Mouse (Mus musculus): ENCODE data around the gene Vmn2r20. TPM values are rescaled to one million over a fixed set of nuclear protein-coding genes. Genes with fewer than 3 reads are reported as not detected.
"Not testable (repeated sequence)": the region's sequence is repeated elsewhere in the genome, so short reads cannot be mapped to it uniquely, and the experiment has no call there.

Gene Vmn2r20
- polyA plus RNA-seq (2014; fragmentation: Nextera tagmentation; extraction: Ambion mirVana): not detected in 2 replicates

DNA sequence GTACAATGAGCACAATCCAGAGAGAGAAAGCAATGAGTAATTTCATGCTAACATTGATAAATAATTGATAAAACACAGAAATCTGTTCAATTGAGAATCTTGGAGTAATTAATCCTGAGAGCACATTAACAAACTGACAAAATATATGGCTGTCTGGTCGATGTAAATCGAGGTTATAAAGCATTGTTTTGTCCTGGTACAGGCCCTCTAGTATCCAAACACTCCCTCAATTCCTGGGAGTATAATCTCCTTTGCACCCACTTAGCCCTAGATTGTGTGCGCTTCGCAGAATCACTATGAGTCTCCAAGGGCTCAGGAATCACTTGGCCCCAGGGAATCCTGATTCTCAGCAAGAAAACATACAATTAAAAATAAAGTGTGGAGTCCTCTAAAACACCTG is at the start of gene Vmn2r20:
Gene Vmn2r20 (minus strand): TSS at position 101 of the 400 bp plus-strand sequence.
- not testable (repeated sequence) for ATAC-seq (replicated peaks; ENCODE audit: low FRiP score); DNase-seq (ENCODE audit: low spot score); H3K4me3 ChIP-seq (ENCODE audit: low read depth, low read length); H3K27ac ChIP-seq (ENCODE audit: low read depth, low read length); H3K36me3 ChIP-seq (ENCODE audit: control insufficient read depth, insufficient read depth, low read length); H3K4me1 ChIP-seq (replicated peaks; ENCODE audit: control insufficient read depth, insufficient read depth, low read length); H3K9ac ChIP-seq (ENCODE audit: low read depth, low read length); H3K27me3 ChIP-seq (replicated peaks; ENCODE audit: control insufficient read depth, insufficient read depth, low read length); H3K9me3 ChIP-seq (ENCODE audit: control insufficient read depth, low read length); H3K4me2 ChIP-seq
- no CpG with 5 or more reads among the region's 4 CpGs for WGBS

- not testable (repeated sequence) for H3K27me3 ChIP-seq (replicated peaks; ENCODE audit: control insufficient read depth, insufficient read depth, low read length); H3K4me1 ChIP-seq (replicated peaks; ENCODE audit: control insufficient read depth, insufficient read depth, low read length); H3K9me3 ChIP-seq (ENCODE audit: control insufficient read depth, low read length); H3K4me3 ChIP-seq (ENCODE audit: low read depth, low read length); DNase-seq (ENCODE audit: low spot score); H3K36me3 ChIP-seq (ENCODE audit: control insufficient read depth, insufficient read depth, low read length); H3K9ac ChIP-seq (ENCODE audit: low read depth, low read length); H3K27ac ChIP-seq (ENCODE audit: low read depth, low read length); H3K4me2 ChIP-seq
- no CpG with 5 or more reads among the region's 1 CpGs for WGBS
- 0 out of 2 replicates have a peak, but pooled peaks have one; percentile 51 for ATAC-seq (replicated peaks; ENCODE audit: low FRiP score)
Measured at GRCm38 (mm10) chr6:123424413-123424812, 6.5 kb upstream of the Vmn2r20 start.

DNA sequence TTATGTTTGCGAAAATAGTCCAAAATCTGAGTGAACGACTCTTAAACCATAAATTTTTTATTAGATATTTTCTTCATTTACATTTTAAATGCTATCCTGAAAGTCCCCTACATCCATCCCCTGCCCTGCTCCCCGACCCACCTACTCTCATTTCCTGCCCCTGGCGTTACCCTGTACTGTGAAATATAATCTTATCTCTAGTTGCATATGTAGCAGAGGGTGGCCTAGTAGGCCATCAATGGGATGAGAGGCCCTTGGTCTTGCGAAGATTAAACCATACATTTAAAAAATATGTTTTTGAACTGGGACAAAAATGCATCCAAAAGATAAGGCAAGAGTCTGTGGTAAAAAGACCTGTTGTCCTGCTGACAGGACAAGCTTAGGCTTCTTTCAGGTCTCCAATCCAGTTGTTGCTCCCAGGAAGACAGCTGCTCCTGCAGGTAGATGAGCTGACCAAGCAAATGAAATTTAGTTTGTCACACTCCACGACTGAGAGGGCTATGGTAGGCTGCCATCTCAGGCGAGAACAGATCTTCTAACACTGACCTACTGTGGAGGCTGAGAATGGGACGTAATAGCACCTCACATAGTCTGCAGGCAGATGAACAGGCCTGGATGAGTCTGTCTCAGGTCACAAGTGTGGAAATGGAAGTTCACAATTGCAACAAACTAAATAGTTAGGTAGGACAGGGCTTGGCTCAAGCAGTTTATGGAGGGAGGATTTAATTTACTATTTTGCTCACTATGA is 10.8 kb downstream of the Vmn2r20 start:
- not testable (repeated sequence) for DNase-seq (ENCODE audit: low spot score); H3K27me3 ChIP-seq (replicated peaks; ENCODE audit: control insufficient read depth, insufficient read depth, low read length); H3K9me3 ChIP-seq (ENCODE audit: control insufficient read depth, low read length); H3K27ac ChIP-seq (ENCODE audit: low read depth, low read length); H3K4me3 ChIP-seq (ENCODE audit: low read depth, low read length); H3K4me1 ChIP-seq (replicated peaks; ENCODE audit: control insufficient read depth, insufficient read depth, low read length); H3K36me3 ChIP-seq (ENCODE audit: control insufficient read depth, insufficient read depth, low read length); H3K9ac ChIP-seq (ENCODE audit: low read depth, low read length); H3K4me2 ChIP-seq
- ATAC-seq (replicated peaks; ENCODE audit: low FRiP score): peak; percentile 92
- WGBS: no CpG with 5 or more reads among the region's 8 CpGs

DNA sequence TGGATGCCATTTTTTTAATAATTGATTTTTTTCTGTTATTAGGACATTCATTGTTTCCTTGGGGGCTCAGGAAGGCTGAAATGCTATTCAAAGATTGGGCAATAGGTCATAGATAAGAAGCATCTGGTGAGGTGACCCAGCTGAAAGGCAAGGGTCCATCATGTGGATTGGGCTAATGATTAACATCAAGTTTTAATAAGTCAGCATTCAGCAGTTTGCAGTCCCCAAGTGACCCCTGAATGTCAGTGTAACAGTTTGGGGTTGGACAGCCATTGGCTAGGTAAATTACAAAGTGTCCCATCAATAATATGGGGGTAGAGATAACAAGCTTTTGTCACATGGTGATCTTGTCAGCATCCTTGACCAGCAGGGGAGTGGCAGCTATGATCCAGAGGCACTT is 29.1 kb downstream of the Vmn2r20 start:
- not testable (repeated sequence) for H3K9me3 ChIP-seq (ENCODE audit: control insufficient read depth, low read length); H3K27me3 ChIP-seq (replicated peaks; ENCODE audit: control insufficient read depth, insufficient read depth, low read length); H3K4me2 ChIP-seq; DNase-seq (ENCODE audit: low spot score); H3K27ac ChIP-seq (ENCODE audit: low read depth, low read length); H3K36me3 ChIP-seq (ENCODE audit: control insufficient read depth, insufficient read depth, low read length); H3K4me3 ChIP-seq (ENCODE audit: low read depth, low read length); H3K9ac ChIP-seq (ENCODE audit: low read depth, low read length); ATAC-seq (replicated peaks; ENCODE audit: low FRiP score); H3K4me1 ChIP-seq (replicated peaks; ENCODE audit: control insufficient read depth, insufficient read depth, low read length)

GRCm38 (mm10) chr6:123346141-123346540 is 71.8 kb downstream of the Vmn2r20 start:
- Histone ChIP-seq H3K9me3 (ENCODE audit: control insufficient read depth, low read length) (no peaks in the 10 kb centered on the region), H3K4me2 (no peak overlapping the region), H3K4me3 (ENCODE audit: low read depth, low read length) (no peak overlapping the region), H3K27me3 (replicated peaks; ENCODE audit: control insufficient read depth, insufficient read depth, low read length) (no peaks in the 10 kb centered on the region), H3K4me1 (replicated peaks; ENCODE audit: control insufficient read depth, insufficient read depth, low read length) (no peaks in the 10 kb centered on the region), H3K9ac (ENCODE audit: low read depth, low read length) (no peak overlapping the region), H3K27ac (ENCODE audit: low read depth, low read length) (no peak overlapping the region), H3K36me3 (ENCODE audit: control insufficient read depth, insufficient read depth, low read length) (no peaks in the 10 kb centered on the region)
- no peak for DNase-seq (ENCODE audit: low spot score)
- no peak for ATAC-seq (replicated peaks; ENCODE audit: low FRiP score)
- WGBS: 80% methylated on average over 1 of the region's 1 CpGs

GRCm38 (mm10) chr6:123340093-123340492 is 77.8 kb downstream of the Vmn2r20 start:
- Histone ChIP-seq H3K27me3 (replicated peaks; ENCODE audit: control insufficient read depth, insufficient read depth, low read length) (no peaks in the 10 kb centered on the region), H3K27ac (ENCODE audit: low read depth, low read length) (no peak overlapping the region), H3K9me3 (ENCODE audit: control insufficient read depth, low read length) (no peaks in the 10 kb centered on the region), H3K4me1 (replicated peaks; ENCODE audit: control insufficient read depth, insufficient read depth, low read length) (no peaks in the 10 kb centered on the region), H3K4me2 (no peak overlapping the region), H3K36me3 (ENCODE audit: control insufficient read depth, insufficient read depth, low read length) (no peaks in the 10 kb centered on the region), H3K9ac (ENCODE audit: low read depth, low read length) (no peak overlapping the region), H3K4me3 (ENCODE audit: low read depth, low read length) (no peak overlapping the region)
- DNase-seq (ENCODE audit: low spot score): no peak
- ATAC-seq (replicated peaks; ENCODE audit: low FRiP score): peak; percentile 63; the same call in 1 of the 2 replicates

GRCm38 (mm10) chr6:123332503-123332902 is 85.4 kb downstream of the Vmn2r20 start:
- Histone ChIP-seq H3K9me3 (ENCODE audit: control insufficient read depth, low read length) (no peaks in the 10 kb centered on the region), H3K4me3 (ENCODE audit: low read depth, low read length) (no peak overlapping the region), H3K27ac (ENCODE audit: low read depth, low read length) (no peak overlapping the region), H3K9ac (ENCODE audit: low read depth, low read length) (no peak overlapping the region), H3K36me3 (ENCODE audit: control insufficient read depth, insufficient read depth, low read length) (no peaks in the 10 kb centered on the region), H3K27me3 (replicated peaks; ENCODE audit: control insufficient read depth, insufficient read depth, low read length) (no peaks in the 10 kb centered on the region), H3K4me2 (no peak overlapping the region), H3K4me1 (replicated peaks; ENCODE audit: control insufficient read depth, insufficient read depth, low read length) (no peaks in the 10 kb centered on the region)
- WGBS: 46% methylated on average over 2 of the region's 2 CpGs
- ATAC-seq (replicated peaks; ENCODE audit: low FRiP score): no peak
- DNase-seq (ENCODE audit: low spot score): no peak

Other genes starting within 250 kb of the Vmn2r20 start
- gene Clec4b2, start 245.2 kb downstream of the Vmn2r20 start, polyA plus RNA-seq (2014; fragmentation: Nextera tagmentation; extraction: Ambion mirVana): not detected in 2 replicates
- gene Clec4n, start 188.3 kb downstream of the Vmn2r20 start, polyA plus RNA-seq (2014; fragmentation: Nextera tagmentation; extraction: Ambion mirVana): 2.6 and 3.1 TPM in 2 replicates
- gene Clec4d, start 156.0 kb downstream of the Vmn2r20 start, polyA plus RNA-seq (2014; fragmentation: Nextera tagmentation; extraction: Ambion mirVana): 0.92 and 1.8 TPM in 2 replicates
- 0.32 and 0.38 TPM in 2 replicates for gene Clec4e, start 128.2 kb downstream of the Vmn2r20 start, polyA plus RNA-seq (2014; fragmentation: Nextera tagmentation; extraction: Ambion mirVana)
- gene Vmn2r19, start 109.8 kb downstream of the Vmn2r20 start, polyA plus RNA-seq (2014; fragmentation: Nextera tagmentation; extraction: Ambion mirVana): not detected in 2 replicates
- gene Vmn2r21, start 115.3 kb upstream of the Vmn2r20 start, polyA plus RNA-seq (2014; fragmentation: Nextera tagmentation; extraction: Ambion mirVana): not detected in 2 replicates
- gene Vmn2r22, start 232.6 kb upstream of the Vmn2r20 start, polyA plus RNA-seq (2014; fragmentation: Nextera tagmentation; extraction: Ambion mirVana): not detected in 2 replicates

Measured in liver, embryonic 11.5 days (tissue).